Mouse (Mus musculus) retina, postnatal 7 days (tissue): ENCODE results near the gene Coa7.

Source experiments
- DNase-seq: peaks from one replicate; pipeline ENCODE4 v3.0.0-alpha.2; 2012; ENCODE audit warnings: low read depth, low spot score

The Coa7 gene

GRCm38 (mm10) chr4:108386087-108386486, 58.1 kb downstream of the Coa7 start:
- no peak for DNase-seq

- DNase-seq: no peak
Measured at GRCm38 (mm10) chr4:108387106-108387505, 59.2 kb downstream of the Coa7 start.

- DNase-seq: no peak
Measured at GRCm38 (mm10) chr4:108387681-108388253, 59.8 kb downstream of the Coa7 start.

GRCm38 (mm10) chr4:108388741-108389140, 60.8 kb downstream of the Coa7 start:
- no peak for DNase-seq

- DNase-seq: no peak
Measured at GRCm38 (mm10) chr4:108391124-108391523, 63.2 kb downstream of the Coa7 start.
